Mouse (Mus musculus) midbrain, embryonic 11.5 days (tissue): ENCODE results near the gene Fbxl14. TPM values are rescaled to one million over a fixed set of nuclear protein-coding genes. Genes with fewer than 3 reads are reported as not detected.

Experiments
- ATAC-seq: fragments of 200-750 bp; cut with Nextera tagmentation; 2 replicates; pipeline ENCODE4 v1.8.0; 2017; ENCODE audit warnings: moderate TSS enrichment, moderate library complexity; ENCODE audit not compliant: low FRiP score
- DNase-seq: peaks from one replicate; pipeline ENCODE4 v3.0.0; 2015; ENCODE audit warnings: low spot score; ENCODE audit errors: missing footprints
- H3K27ac ChIP-seq: fragments of 300-500 bp; sonication (generic); 2 replicates; pipeline ENCODE4 v1.5.1; 2014; ENCODE audit warnings: low read depth, low read length
- H3K27me3 ChIP-seq: fragments of 300-500 bp; sonication (generic); 2 replicates; pipeline ENCODE4 v1.6.1; 2014; ENCODE audit warnings: mild to moderate bottlenecking, low read length, moderate library complexity, mixed read lengths; ENCODE audit not compliant: control insufficient read depth, insufficient read depth
- H3K36me3 ChIP-seq: fragments of 300-500 bp; sonication (generic); 2 replicates; pipeline ENCODE4 v1.6.1; 2014; ENCODE audit warnings: mild to moderate bottlenecking, low read length, moderate library complexity, mixed read lengths; ENCODE audit not compliant: control insufficient read depth, insufficient read depth
- H3K4me1 ChIP-seq: fragments of 300-500 bp; sonication (generic); 2 replicates; pipeline ENCODE4 v1.6.1; 2014; ENCODE audit warnings: low read length; ENCODE audit not compliant: control insufficient read depth, insufficient read depth
- H3K4me2 ChIP-seq: fragments of 300-500 bp; sonication (generic); 2 replicates; pipeline ENCODE4 v1.6.1; 2014; ENCODE audit warnings: mild to moderate bottlenecking, moderate library complexity
- H3K4me3 ChIP-seq: fragments of 300-500 bp; sonication (generic); 2 replicates; pipeline ENCODE4 v1.5.1; 2014; ENCODE audit warnings: low read depth, low read length
- H3K9ac ChIP-seq: fragments of 300-500 bp; sonication (generic); 2 replicates; pipeline ENCODE4 v1.6.1; 2014; ENCODE audit warnings: low read length
- H3K9me3 ChIP-seq: fragments of 300-500 bp; sonication (generic); 2 replicates; pipeline ENCODE4 v1.6.1; 2016; ENCODE audit warnings: low read length; ENCODE audit not compliant: control insufficient read depth
- WGBS: fragments of 180-500 bp; shearing (Covaris S2); extraction: QIAGEN DNeasy Blood & Tissue Kit; methylation state at CpG from one replicate; pipeline ENCODE4 v1.1.7; 2014; 5-methylcytosine and 5-hydroxymethylcytosine counted together
- polyA plus RNA-seq: library from polyadenylated mRNA; unstranded; fragments of >200 nt; fragmentation: Nextera tagmentation; extraction: Ambion mirVana; gene quantifications from 2 replicates; pipeline ENCODE4 v1.2.1, GENCODE M21; 2014

The Fbxl14 gene
- polyA plus RNA-seq, 1 experiment from 2014 or later: 6.6 TPM

- Histone ChIP-seq H3K27ac (no peak overlapping the region), H3K4me3 (no peak overlapping the region), H3K4me2 (no peak overlapping the region), H3K4me1 (peaks cover under 1% of the 10 kb centered on the region; the same call in 1 of the 2 replicates), H3K9ac (no peak overlapping the region), H3K9me3 (no peaks in the 10 kb centered on the region; the same call in 1 of the 2 replicates), H3K36me3 (no peaks in the 10 kb centered on the region), H3K27me3 (no peaks in the 10 kb centered on the region)
- DNase-seq: no peak
- no peak for ATAC-seq
- 91% methylated on average over 8 of the region's 8 CpGs for WGBS
Observed at GRCm38 (mm10) chr6:119504756-119505155, 25.3 kb downstream of the Fbxl14 start.

- no peak overlapping the region for H3K4me2 ChIP-seq
- no peak overlapping the region for H3K9ac ChIP-seq
- DNase-seq (no peak), ATAC-seq (no peak)
- WGBS: 66% methylated on average over 9 of the region's 9 CpGs
- no peak overlapping the region for H3K4me3 ChIP-seq
- no peaks in the 10 kb centered on the region; the same call in 1 of the 2 replicates for H3K9me3 ChIP-seq
- no peaks in the 10 kb centered on the region for H3K36me3 ChIP-seq
- no peaks in the 10 kb centered on the region for H3K4me1 ChIP-seq
- H3K27ac ChIP-seq: no peak overlapping the region
- no peaks in the 10 kb centered on the region for H3K27me3 ChIP-seq
Observed at GRCm38 (mm10) chr6:119505525-119506225, 26.2 kb downstream of the Fbxl14 start.

GRCm38 (mm10) chr6:119508221-119508620, 28.8 kb downstream of the Fbxl14 start:
- Histone ChIP-seq H3K4me1 (no peaks in the 10 kb centered on the region), H3K4me3 (no peak overlapping the region), H3K4me2 (no peak overlapping the region), H3K27me3 (no peaks in the 10 kb centered on the region), H3K27ac (no peak overlapping the region), H3K9ac (no peak overlapping the region), H3K9me3 (no peaks in the 10 kb centered on the region; the same call in 1 of the 2 replicates), H3K36me3 (no peaks in the 10 kb centered on the region)
- WGBS: 93% methylated on average over 6 of the region's 6 CpGs
- no peak for DNase-seq
- no peak for ATAC-seq

DNA sequence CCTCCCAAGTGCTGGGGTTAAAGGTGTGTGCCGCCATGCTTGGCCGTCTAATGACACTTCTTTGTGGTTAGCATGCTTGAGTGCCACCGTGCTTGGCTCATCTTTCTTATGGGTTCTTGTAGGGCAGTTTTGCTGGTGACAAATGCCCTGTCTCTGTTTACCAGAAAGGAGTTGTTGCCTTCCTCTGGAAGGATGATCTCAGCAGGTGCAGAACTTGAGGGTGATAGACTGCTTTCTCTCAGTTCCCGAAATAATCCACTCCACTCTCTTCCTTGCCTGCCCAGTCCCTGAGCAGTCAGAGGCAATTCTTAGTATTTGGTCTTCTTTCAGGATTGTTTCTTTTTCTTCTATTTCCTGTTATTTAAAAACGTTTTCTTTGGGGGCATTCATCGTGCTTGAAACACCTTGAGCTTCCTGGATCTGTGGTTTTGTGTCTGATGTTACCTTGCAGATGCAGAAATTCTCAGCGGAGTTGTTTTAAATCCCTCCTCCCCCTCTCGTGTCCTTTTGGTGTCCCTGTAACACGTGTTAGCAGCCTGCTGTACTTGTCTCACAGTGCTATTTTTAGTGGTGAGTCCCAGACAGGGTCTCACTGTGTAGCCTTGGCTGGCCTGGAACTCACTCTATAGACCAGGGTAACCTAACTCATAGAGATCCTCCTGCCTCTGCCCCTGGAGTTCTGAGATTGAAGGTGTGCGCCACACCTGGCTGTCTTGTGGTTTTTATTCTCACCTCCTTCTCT, 29.3 kb downstream of the Fbxl14 start:
- 86% methylated on average over 10 of the region's 10 CpGs for WGBS
- DNase-seq: no peak
- Histone ChIP-seq H3K27me3 (no peaks in the 10 kb centered on the region), H3K4me2 (no peak overlapping the region), H3K27ac (no peak overlapping the region), H3K9me3 (no peaks in the 10 kb centered on the region; the same call in 1 of the 2 replicates), H3K9ac (no peak overlapping the region), H3K36me3 (no peaks in the 10 kb centered on the region), H3K4me1 (no peaks in the 10 kb centered on the region), H3K4me3 (no peak overlapping the region)
- no peak for ATAC-seq

DNA sequence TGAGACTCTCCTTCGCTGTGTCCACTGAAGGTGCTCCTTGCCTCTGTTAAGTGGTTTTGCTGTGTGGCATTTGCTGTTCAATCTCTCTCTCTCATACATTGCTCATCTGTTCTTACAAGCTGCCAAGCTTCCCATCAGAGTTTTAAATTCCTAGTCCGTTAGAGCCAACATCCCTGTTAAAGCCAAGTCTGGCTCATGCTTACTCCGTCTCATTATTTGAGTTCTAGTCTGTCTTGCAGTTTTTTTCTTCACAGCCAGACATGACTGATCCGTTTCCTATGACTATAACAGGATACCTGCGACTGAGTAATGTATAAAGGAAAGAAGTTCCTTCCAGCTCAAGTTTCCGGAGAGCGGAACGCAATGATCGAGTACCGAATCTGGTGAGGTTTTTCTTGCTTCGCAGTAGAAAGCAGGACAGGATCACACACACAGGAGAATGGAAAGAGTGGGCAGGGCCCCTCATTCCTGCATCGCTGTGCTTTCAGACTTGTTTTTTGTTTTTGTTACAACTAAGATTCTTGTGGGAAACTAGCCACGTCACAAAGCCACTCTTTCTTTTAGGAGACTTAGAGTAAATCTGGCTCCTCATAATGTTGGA, 30.1 kb downstream of the Fbxl14 start:
- ATAC-seq: no peak
- DNase-seq: no peak
- Histone ChIP-seq H3K27me3 (no peaks in the 10 kb centered on the region), H3K9me3 (no peaks in the 10 kb centered on the region; the same call in 1 of the 2 replicates), H3K9ac (no peak overlapping the region), H3K4me3 (no peak overlapping the region), H3K27ac (no peak overlapping the region), H3K36me3 (no peaks in the 10 kb centered on the region), H3K4me2 (no peak overlapping the region), H3K4me1 (no peaks in the 10 kb centered on the region; the same call in 1 of the 2 replicates)
- WGBS: 92% methylated on average over 13 of the region's 13 CpGs

DNA sequence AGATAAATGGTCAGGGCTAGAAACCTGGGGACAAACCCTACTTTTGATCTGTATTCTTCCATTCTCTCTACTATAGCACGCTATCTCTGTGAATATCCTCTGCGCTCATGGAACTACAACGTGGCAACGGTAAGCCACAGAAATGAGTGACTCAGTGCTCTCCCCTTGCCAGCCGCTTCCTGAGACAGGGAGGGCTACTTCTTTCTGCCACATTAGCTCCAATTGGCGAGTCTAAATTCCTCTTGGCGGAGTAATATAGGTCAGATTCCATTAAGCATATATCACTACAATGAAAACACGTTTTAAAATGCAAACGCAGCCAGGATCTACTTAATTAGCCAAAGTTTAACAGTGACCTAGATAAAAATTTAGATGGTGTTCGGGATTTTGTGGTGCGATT, 33.2 kb downstream of the Fbxl14 start:
- DNase-seq (no peak), ATAC-seq (no peak)
- Histone ChIP-seq H3K9me3 (no peaks in the 10 kb centered on the region; the same call in 1 of the 2 replicates), H3K4me2 (no peak overlapping the region), H3K4me1 (no peaks in the 10 kb centered on the region; the same call in 1 of the 2 replicates), H3K27ac (no peak overlapping the region), H3K4me3 (no peak overlapping the region), H3K27me3 (no peaks in the 10 kb centered on the region), H3K36me3 (no peaks in the 10 kb centered on the region), H3K9ac (no peak overlapping the region)
- 89% methylated on average over 11 of the region's 11 CpGs for WGBS

- Histone ChIP-seq H3K4me2 (no peak overlapping the region), H3K9me3 (no peaks in the 10 kb centered on the region; the same call in 1 of the 2 replicates), H3K36me3 (no peaks in the 10 kb centered on the region), H3K4me1 (no peaks in the 10 kb centered on the region; the same call in 1 of the 2 replicates), H3K4me3 (no peak overlapping the region), H3K27me3 (no peaks in the 10 kb centered on the region), H3K27ac (no peak overlapping the region), H3K9ac (no peak overlapping the region)
- WGBS: 87% methylated on average over 5 of the region's 5 CpGs
- ATAC-seq: no peak
- no peak for DNase-seq
Observed at GRCm38 (mm10) chr6:119513452-119513851, 34.0 kb downstream of the Fbxl14 start.

- H3K4me1 ChIP-seq: no peaks in the 10 kb centered on the region; the same call in 1 of the 2 replicates
- ATAC-seq (no peak), DNase-seq (no peak)
- WGBS: 83% methylated on average over 7 of the region's 7 CpGs
- no peaks in the 10 kb centered on the region; the same call in 1 of the 2 replicates for H3K9me3 ChIP-seq
- H3K36me3 ChIP-seq: no peaks in the 10 kb centered on the region
- no peak overlapping the region for H3K9ac ChIP-seq
- H3K4me3 ChIP-seq: no peak overlapping the region
- no peak overlapping the region for H3K4me2 ChIP-seq
- H3K27me3 ChIP-seq: no peaks in the 10 kb centered on the region
- no peak overlapping the region for H3K27ac ChIP-seq
Observed at GRCm38 (mm10) chr6:119514085-119514484, 34.6 kb downstream of the Fbxl14 start.

- no peaks in the 10 kb centered on the region for H3K36me3 ChIP-seq
- H3K27me3 ChIP-seq: no peaks in the 10 kb centered on the region
- H3K4me1 ChIP-seq: peaks cover 6% of the 10 kb centered on the region; the same call in 1 of the 2 replicates
- 15% methylated on average over 9 of the region's 9 CpGs for WGBS
- no peak overlapping the region for H3K4me3 ChIP-seq
- ATAC-seq (no peak), DNase-seq (peak; percentile 85)
- H3K27ac ChIP-seq: no peak overlapping the region
- no peak overlapping the region for H3K9ac ChIP-seq
- H3K4me2 ChIP-seq: no peak overlapping the region
- no peaks in the 10 kb centered on the region; the same call in 1 of the 2 replicates for H3K9me3 ChIP-seq
Observed at GRCm38 (mm10) chr6:119520731-119521130, 41.3 kb downstream of the Fbxl14 start.
